Mouse (Mus musculus) limb, embryonic 15.5 days (tissue): ENCODE results near the gene Rnf208. TPM values are rescaled to one million over a fixed set of nuclear protein-coding genes. Genes with fewer than 3 reads are reported as not detected.

Source experiments
- ATAC-seq: fragments of 200-750 bp; cut with Nextera tagmentation; 2 replicates; pipeline ENCODE4 v1.8.0; 2017; ENCODE audit warnings: low read depth, moderate TSS enrichment; ENCODE audit not compliant: insufficient number of reproducible peaks, low FRiP score, low TSS enrichment
- H3K27ac ChIP-seq: fragments of 300-500 bp; sonication (generic); 2 replicates; pipeline ENCODE4 v1.5.1; 2015; ENCODE audit warnings: moderate library complexity, mild to moderate bottlenecking, inconsistent platforms
- H3K27me3 ChIP-seq: fragments of 300-500 bp; sonication (generic); 2 replicates; pipeline ENCODE4 v1.6.1; 2015; ENCODE audit warnings: inconsistent platforms
- H3K36me3 ChIP-seq: fragments of 300-500 bp; sonication (generic); 2 replicates; pipeline ENCODE4 v1.6.1; 2015; ENCODE audit warnings: inconsistent platforms
- H3K4me1 ChIP-seq: fragments of 300-500 bp; sonication (generic); 2 replicates; pipeline ENCODE4 v1.6.1; 2015; ENCODE audit warnings: inconsistent platforms
- H3K4me2 ChIP-seq: fragments of 300-500 bp; sonication (generic); 2 replicates; pipeline ENCODE4 v1.6.1; 2015; ENCODE audit warnings: mild to moderate bottlenecking, inconsistent platforms
- H3K4me3 ChIP-seq: fragments of 300-500 bp; sonication (generic); 2 replicates; pipeline ENCODE4 v1.5.1; 2015; ENCODE audit warnings: mild to moderate bottlenecking, inconsistent platforms
- H3K9ac ChIP-seq: fragments of 300-500 bp; sonication (generic); 2 replicates; pipeline ENCODE4 v1.6.1; 2015; ENCODE audit warnings: inconsistent platforms
- H3K9me3 ChIP-seq: fragments of 300-500 bp; sonication (generic); 2 replicates; pipeline ENCODE4 v1.6.1; 2016; ENCODE audit warnings: inconsistent platforms
- WGBS: fragments of 180-500 bp; shearing (Covaris S2); methylation state at CpG from one replicate; pipeline ENCODE4 v1.1.7; 2015; 5-methylcytosine and 5-hydroxymethylcytosine counted together
- polyA plus RNA-seq: library from polyadenylated mRNA; unstranded; fragments of >200 nt; fragmentation: Nextera tagmentation; extraction: Ambion mirVana; gene quantifications from 2 replicates; pipeline ENCODE4 v1.2.1, GENCODE M21; 2015

Rnf208 gene
- polyA plus RNA-seq, 1 experiment from 2014 or later, result 16.9 TPM

GRCm38 (mm10) chr2:25288734-25289345 lies 46.8 kb downstream of the Rnf208 start:
- H3K36me3 ChIP-seq, result peaks cover 22% of the 10 kb centered on the region
- peaks cover 72% of the 10 kb centered on the region for H3K27me3 ChIP-seq
- H3K9ac ChIP-seq, result no peak overlapping the region
- H3K4me2 ChIP-seq, result no peak overlapping the region
- H3K27ac ChIP-seq, result no peak overlapping the region
- no peak overlapping the region for H3K4me3 ChIP-seq
- H3K4me1 ChIP-seq, result peaks cover 59% of the 10 kb centered on the region
- H3K9me3 ChIP-seq, result no peaks in the 10 kb centered on the region
- 86% methylated on average over 7 of the region's 7 CpGs for WGBS
- no peak for ATAC-seq

- Histone ChIP-seq H3K36me3 (peaks cover 14% of the 10 kb centered on the region), H3K4me3 (peak within 1 kb of the TSS; percentile 27), H3K4me1 (peaks cover 59% of the 10 kb centered on the region), H3K27me3 (peaks cover 80% of the 10 kb centered on the region), H3K4me2 (peak within 1 kb of the TSS; percentile 42), H3K9me3 (no peaks in the 10 kb centered on the region), H3K9ac (no peak within 1 kb of the TSS), H3K27ac (no peak within 1 kb of the TSS)
- WGBS, result 7% methylated on average over 11 of the region's 11 CpGs
- no peak for ATAC-seq
Measured at GRCm38 (mm10) chr2:25289651-25290050, 47.6 kb downstream of the Rnf208 start, which contains the start of gene Lrrc26. Gene Lrrc26, plus strand, starts transcription at chr2:25289915.

DNA sequence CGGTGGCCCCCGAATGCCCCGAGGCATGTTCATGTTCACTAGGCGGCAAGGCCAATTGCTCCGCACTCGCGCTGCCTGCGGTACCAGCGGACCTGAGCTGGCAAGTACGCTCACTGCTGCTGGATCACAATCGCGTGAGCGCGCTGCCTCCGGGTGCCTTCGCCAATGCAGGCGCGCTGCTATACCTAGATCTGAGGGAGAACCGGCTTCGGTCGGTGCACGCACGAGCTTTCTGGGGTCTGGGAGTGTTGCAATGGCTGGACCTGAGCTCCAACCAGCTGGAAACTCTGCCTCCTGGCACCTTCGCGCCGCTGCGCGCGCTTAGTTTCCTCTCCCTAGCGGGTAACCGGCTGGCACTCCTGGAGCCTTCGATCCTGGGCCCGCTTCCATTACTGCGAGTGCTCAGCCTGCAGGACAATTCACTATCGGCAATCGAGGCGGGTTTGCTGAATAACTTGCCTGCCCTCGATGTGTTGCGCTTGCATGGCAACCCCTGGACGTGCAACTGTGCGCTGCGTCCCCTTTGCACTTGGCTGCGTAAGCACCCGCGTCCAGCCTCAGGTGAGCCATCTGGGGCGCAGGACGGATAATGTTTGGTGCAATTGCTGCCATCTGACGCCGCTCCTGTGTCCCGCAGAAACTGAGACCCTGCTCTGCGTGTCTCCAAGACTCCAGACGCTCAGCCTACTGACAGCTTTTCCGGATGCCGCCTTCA lies 48.2 kb downstream of the Rnf208 start:
- 2% methylated on average over 54 of the region's 54 CpGs for WGBS
- peaks cover 86% of the 10 kb centered on the region for H3K27me3 ChIP-seq
- peak overlapping the region; percentile 42 for H3K4me2 ChIP-seq
- H3K27ac ChIP-seq, result no peak overlapping the region
- peak overlapping the region; percentile 27 for H3K4me3 ChIP-seq
- H3K9me3 ChIP-seq, result no peaks in the 10 kb centered on the region
- H3K4me1 ChIP-seq, result peaks cover 57% of the 10 kb centered on the region
- no peak overlapping the region for H3K9ac ChIP-seq
- no peak for ATAC-seq
- H3K36me3 ChIP-seq, result peaks cover 8% of the 10 kb centered on the region

GRCm38 (mm10) chr2:25290816-25291130 lies 48.7 kb downstream of the Rnf208 start:
- under 1% methylated on average over 18 of the region's 18 CpGs for WGBS
- peaks cover 91% of the 10 kb centered on the region for H3K27me3 ChIP-seq
- peaks cover 3% of the 10 kb centered on the region for H3K36me3 ChIP-seq
- peak overlapping the region; percentile 27 for H3K4me3 ChIP-seq
- H3K4me1 ChIP-seq, result peaks cover 53% of the 10 kb centered on the region
- H3K9ac ChIP-seq, result no peak overlapping the region
- H3K4me2 ChIP-seq, result peak overlapping the region; percentile 42
- no peaks in the 10 kb centered on the region for H3K9me3 ChIP-seq
- ATAC-seq, result no peak
- no peak overlapping the region for H3K27ac ChIP-seq

GRCm38 (mm10) chr2:25291184-25292053 lies 49.4 kb downstream of the Rnf208 start:
- no peaks in the 10 kb centered on the region for H3K36me3 ChIP-seq
- H3K9me3 ChIP-seq, result no peaks in the 10 kb centered on the region
- H3K4me2 ChIP-seq, result peak overlapping the region; percentile 55
- H3K9ac ChIP-seq, result no peak overlapping the region
- peaks cover 97% of the 10 kb centered on the region for H3K27me3 ChIP-seq
- peak overlapping the region; percentile 36 for H3K4me3 ChIP-seq
- no peak for ATAC-seq
- no peak overlapping the region for H3K27ac ChIP-seq
- whole genome bisulfite sequencing, result 7% methylated on average over 32 of the region's 32 CpGs
- peaks cover 48% of the 10 kb centered on the region for H3K4me1 ChIP-seq

DNA sequence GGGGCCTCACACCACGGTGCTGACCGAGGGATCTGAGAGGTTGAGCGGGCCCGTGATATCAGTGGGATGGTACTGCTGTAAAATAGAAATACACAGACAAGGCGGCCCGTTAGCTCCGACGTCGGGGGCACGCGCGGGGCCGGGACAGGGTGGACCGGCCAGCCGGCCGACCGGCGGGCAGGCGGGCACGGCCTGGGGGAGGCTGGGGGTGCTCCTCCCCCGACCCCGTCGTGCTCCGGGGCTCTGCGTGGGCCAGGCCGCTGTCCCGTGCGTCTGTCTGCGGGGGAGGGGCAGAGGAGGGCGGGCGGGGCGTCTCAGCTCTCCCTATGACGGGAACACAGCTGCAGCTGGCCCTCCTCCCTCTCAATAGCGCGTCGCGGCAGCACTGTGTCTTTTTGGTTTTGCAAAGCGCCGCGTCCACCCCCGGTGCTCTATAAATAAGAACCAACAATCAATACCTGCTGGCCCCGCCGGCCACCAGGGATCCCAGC lies 50.0 kb downstream of the Rnf208 start:
- no peaks in the 10 kb centered on the region for H3K36me3 ChIP-seq
- H3K4me3 ChIP-seq, result peak overlapping the region; percentile 36
- no peak for ATAC-seq
- H3K27ac ChIP-seq, result no peak overlapping the region
- peaks cover 43% of the 10 kb centered on the region for H3K4me1 ChIP-seq
- WGBS, result 3% methylated on average over 34 of the region's 43 CpGs
- no peak overlapping the region for H3K9ac ChIP-seq
- H3K4me2 ChIP-seq, result peak overlapping the region; percentile 55
- H3K27me3 ChIP-seq, result peaks cover 100% of the 10 kb centered on the region
- H3K9me3 ChIP-seq, result no peaks in the 10 kb centered on the region

DNA sequence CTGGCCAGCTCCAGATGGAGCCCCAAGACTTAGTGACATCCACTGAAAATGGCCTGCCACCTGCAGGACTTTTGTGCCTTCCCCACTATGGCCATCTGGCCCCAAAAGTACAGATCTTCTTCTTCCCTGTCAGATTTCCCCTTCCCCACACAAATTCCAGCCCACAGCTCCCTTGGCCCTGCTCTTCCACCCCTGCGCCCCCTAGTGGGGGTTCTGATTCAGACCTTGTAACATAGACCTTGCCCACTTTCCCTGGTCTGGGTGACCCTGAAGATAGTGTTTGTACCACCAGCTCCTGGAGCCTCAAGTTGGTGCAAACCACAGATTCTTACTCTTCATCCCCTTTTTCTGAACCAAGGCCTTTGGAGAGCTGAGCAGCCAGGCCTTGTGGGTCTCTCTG lies 50.8 kb downstream of the Rnf208 start:
- H3K27ac ChIP-seq, result no peak overlapping the region
- no peak overlapping the region for H3K9ac ChIP-seq
- WGBS, result 0% methylated on average over 1 of the region's 1 CpGs
- no peaks in the 10 kb centered on the region for H3K9me3 ChIP-seq
- H3K27me3 ChIP-seq, result peaks cover 100% of the 10 kb centered on the region
- H3K4me1 ChIP-seq, result peaks cover 39% of the 10 kb centered on the region
- H3K4me2 ChIP-seq, result peak overlapping the region; percentile 55; the same call in 1 of the 2 replicates
- H3K4me3 ChIP-seq, result 0 out of 2 replicates have a peak overlapping the region, but pooled peaks have one; percentile 36
- H3K36me3 ChIP-seq, result no peaks in the 10 kb centered on the region
- no peak for ATAC-seq

DNA sequence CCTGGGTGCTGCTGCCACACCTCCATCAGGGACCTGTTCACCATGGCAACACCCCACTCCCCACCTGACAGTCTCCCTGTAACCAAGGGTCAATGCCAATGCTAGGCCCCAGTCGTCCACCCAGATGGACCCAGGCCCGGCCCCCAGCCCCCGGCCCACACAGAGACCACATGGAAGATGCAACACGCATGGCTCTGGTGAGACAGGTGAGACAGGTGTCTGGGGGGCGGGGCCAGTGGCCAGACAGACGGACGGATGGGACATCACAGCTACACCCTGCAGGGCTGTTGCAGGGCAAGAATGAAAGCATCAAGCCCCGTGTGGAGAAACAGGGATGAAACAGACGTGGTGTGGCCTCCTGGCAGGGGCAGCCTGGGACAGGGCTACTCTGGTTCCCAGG lies 51.7 kb downstream of the Rnf208 start:
- WGBS, result 69% methylated on average over 9 of the region's 9 CpGs
- Histone ChIP-seq H3K9ac (no peak overlapping the region), H3K27ac (no peak overlapping the region), H3K27me3 (peaks cover 98% of the 10 kb centered on the region), H3K9me3 (no peaks in the 10 kb centered on the region), H3K36me3 (no peaks in the 10 kb centered on the region), H3K4me3 (no peak overlapping the region), H3K4me1 (peaks cover 39% of the 10 kb centered on the region), H3K4me2 (no peak overlapping the region)
- no peak for ATAC-seq

Other genes with a start within 250 kb of the Rnf208 start
- 67.5 and 68.3 TPM in 2 replicates for gene Nsmf, start 187.9 kb upstream of the Rnf208 start, polyA plus RNA-seq
- gene Entpd8, start 162.0 kb upstream of the Rnf208 start, polyA plus RNA-seq, result not detected in 2 replicates
- gene Noxa1, start 147.1 kb upstream of the Rnf208 start, polyA plus RNA-seq, result 0.18 TPM in 1 of 2 replicates, not detected in the other
- gene Nrarp, start 61.5 kb upstream of the Rnf208 start, polyA plus RNA-seq, result 28.5 and 33.5 TPM in 2 replicates
- gene Tor4a, start 45.4 kb upstream of the Rnf208 start, polyA plus RNA-seq, result 8.9 and 10.0 TPM in 2 replicates
- gene Nelfb, start 30.8 kb upstream of the Rnf208 start, polyA plus RNA-seq, result 114 and 117 TPM in 2 replicates
- not detected in 2 replicates for gene Stpg3, start 27.6 kb upstream of the Rnf208 start, polyA plus RNA-seq
- 0.81 TPM in 1 of 2 replicates, not detected in the other for gene Fam166a, start 23.5 kb upstream of the Rnf208 start, polyA plus RNA-seq
- 554 and 617 TPM in 2 replicates for gene Tubb4b, start 17.6 kb upstream of the Rnf208 start, polyA plus RNA-seq
- gene Slc34a3, start 7.9 kb upstream of the Rnf208 start, polyA plus RNA-seq, result not detected in 2 replicates
- 0.57 and 0.58 TPM in 2 replicates for gene Rnf224, start 5.5 kb upstream of the Rnf208 start, polyA plus RNA-seq
- 83.9 and 100 TPM in 2 replicates for gene Cysrt1, start 197 bp downstream of the Rnf208 start, polyA plus RNA-seq
- gene AL732309.1, start 4.6 kb downstream of the Rnf208 start, polyA plus RNA-seq, result 10.2 and 10.4 TPM in 2 replicates
- gene Tmem203, start 13.2 kb downstream of the Rnf208 start, polyA plus RNA-seq, result 21.4 and 24.2 TPM in 2 replicates
- 8.5 and 8.6 TPM in 2 replicates for gene Tprn, start 20.4 kb downstream of the Rnf208 start, polyA plus RNA-seq
- 241 and 244 TPM in 2 replicates for gene Ssna1, start 30.2 kb downstream of the Rnf208 start, polyA plus RNA-seq
- gene Anapc2, start 30.2 kb downstream of the Rnf208 start, polyA plus RNA-seq, result 136 and 140 TPM in 2 replicates
- not detected in 2 replicates for gene Tmem210, start 45.9 kb downstream of the Rnf208 start, polyA plus RNA-seq
- gene Lrrc26, start 47.7 kb downstream of the Rnf208 start, polyA plus RNA-seq, result 0.61 and 0.92 TPM in 2 replicates
- gene Grin1, start 76.9 kb downstream of the Rnf208 start, polyA plus RNA-seq, result 0.71 and 0.87 TPM in 2 replicates
- gene Man1b1, start 90.1 kb downstream of the Rnf208 start, polyA plus RNA-seq, result 47.0 and 55.8 TPM in 2 replicates
- 24.0 and 25.1 TPM in 2 replicates for gene Dpp7, start 114.1 kb downstream of the Rnf208 start, polyA plus RNA-seq
- 16.9 and 23.6 TPM in 2 replicates for gene Uap1l1, start 123.4 kb downstream of the Rnf208 start, polyA plus RNA-seq
- gene Sapcd2, start 130.1 kb downstream of the Rnf208 start, polyA plus RNA-seq, result 30.5 and 31.9 TPM in 2 replicates
- 4.2 and 11.7 TPM in 2 replicates for gene Entpd2, start 153.6 kb downstream of the Rnf208 start, polyA plus RNA-seq
- 51.7 and 54.3 TPM in 2 replicates for gene Npdc1, start 157.1 kb downstream of the Rnf208 start, polyA plus RNA-seq
- 0.18 TPM in 1 of 2 replicates, not detected in the other for gene Fut7, start 181.0 kb downstream of the Rnf208 start, polyA plus RNA-seq
- 4.2 and 5.9 TPM in 2 replicates for gene Abca2, start 186.4 kb downstream of the Rnf208 start, polyA plus RNA-seq
- 99.3 and 111 TPM in 2 replicates for gene Clic3, start 214.6 kb downstream of the Rnf208 start, polyA plus RNA-seq
- 49.9 and 56.9 TPM in 2 replicates for gene Paxx, start 218.8 kb downstream of the Rnf208 start, polyA plus RNA-seq
- gene Ptgds, start 227.8 kb downstream of the Rnf208 start, polyA plus RNA-seq, result 4.1 and 9.1 TPM in 2 replicates